Comparison of ENCODE assay signal across 8 mouse cellular contexts in genomic region chr7:44472961-44473646, GRCm38 (mm10). TPM values are rescaled to one million over a fixed set of nuclear protein-coding genes. Genes with fewer than 3 reads are reported as not detected.
DNase-seq lines count a peak whose midpoint lies in the region; ATAC-seq lines count a peak whose summit lies in the region.

No protein-coding gene starts in this region.

- no peaks in the 10 kb centered on the region for H3K27me3 ChIP-seq in heart, embryonic 11.5 days (ENCODE audit: control insufficient read depth, insufficient read depth, low read length)

- DNase-seq in adrenal gland, adult 8-10 months: peak; percentile 0
- DNase-seq in adrenal gland, postnatal 36 days: no peak
- DNase-seq in brain, adult 2 months (ENCODE audit: low read depth, low spot score): peak; percentile 63
- peak; percentile 10 for DNase-seq in liver
- peak; percentile 96 for DNase-seq in skeletal muscle tissue, adult 2 months (ENCODE audit: low read depth, low spot score)
- no peak for DNase-seq in urinary bladder, postnatal 14 days (ENCODE audit: low spot score)
- no peak for DNase-seq in urinary bladder, postnatal 4 days (ENCODE audit: low spot score in 2 of 2)

- no peaks in the 10 kb centered on the region for H3K36me3 ChIP-seq in heart, embryonic 11.5 days (ENCODE audit: control insufficient read depth, insufficient read depth, low read length)

- 10% methylated on average over 9 of the region's 9 CpGs for WGBS in heart, embryonic 11.5 days (ENCODE audit: insufficient replicate concordance)

- peaks cover 61% of the 10 kb centered on the region for H3K4me1 ChIP-seq in heart, embryonic 11.5 days (ENCODE audit: control insufficient read depth, insufficient read depth, low read length)

- ATAC-seq in heart, embryonic 11.5 days (replicated peaks; ENCODE audit: insufficient number of reproducible peaks, low FRiP score, low TSS enrichment): peak; percentile 69

- H3K9me3 ChIP-seq in heart, embryonic 11.5 days (replicated peaks; ENCODE audit: control insufficient read depth, low read length): no peaks in the 10 kb centered on the region

- peak overlapping the region; percentile 100 for H3K27ac ChIP-seq in heart, embryonic 11.5 days (ENCODE audit: low read depth, low read length)

- H3K4me2 ChIP-seq in heart, embryonic 11.5 days: peak overlapping the region; percentile 71

- H3K9ac ChIP-seq in heart, embryonic 11.5 days (ENCODE audit: low read depth, low read length): peak overlapping the region; percentile 96

- H3K4me3 ChIP-seq in heart, embryonic 11.5 days (ENCODE audit: low read depth, low read length): peak overlapping the region; percentile 58

RNA-seq across cellular contexts. Expression of gene Josd2, which starts 5.3 kb away (rescaled TPM):
- total RNA-seq in adrenal gland, adult 8-10 months (2022): 10 to 100 TPM; 43.7 to 56.5 (median 46.9) TPM
- total RNA-seq in adrenal gland, postnatal 36 days (2021): 10 to 100 TPM; 53.9 to 61.0 TPM
- 169 and 181 TPM in 2 replicates for polyA plus RNA-seq in heart, embryonic 11.5 days (2014; fragmentation: Nextera tagmentation; extraction: Ambion mirVana)

RNA-seq across cellular contexts. Expression of gene Aspdh, which starts 7.9 kb away (rescaled TPM):
- total RNA-seq in adrenal gland, adult 8-10 months (2022): 1 to 10 TPM in 3 of 4 experiments, under 1 TPM in 1; 0.73 to 2.0 (median 1.4) TPM
- total RNA-seq in adrenal gland, postnatal 36 days (2021): under 1 TPM in 1 of 2 experiments, not detected in 1; 0.63 TPM
- 1.3 and 1.5 TPM in 2 replicates for polyA plus RNA-seq in heart, embryonic 11.5 days (2014; fragmentation: Nextera tagmentation; extraction: Ambion mirVana)

RNA-seq across cellular contexts. Expression of gene Emc10, which starts 23.2 kb away (rescaled TPM):
- total RNA-seq in adrenal gland, adult 8-10 months (2022): 100 to 1,000 TPM in 3 of 4 experiments, 10 to 100 TPM in 1; 99.0 to 119 (median 110) TPM
- 10 to 100 TPM; 91.2 to 99.2 TPM for total RNA-seq in adrenal gland, postnatal 36 days (2021)
- polyA plus RNA-seq in heart, embryonic 11.5 days (2014; fragmentation: Nextera tagmentation; extraction: Ambion mirVana): 75.1 and 87.1 TPM in 2 replicates

RNA-seq across cellular contexts. Expression of gene Fam71e1, which starts 23.3 kb away (rescaled TPM):
- 10 to 100 TPM in 3 of 4 experiments, 1 to 10 TPM in 1; 10.0 to 15.5 (median 13.0) TPM for total RNA-seq in adrenal gland, adult 8-10 months (2022)
- 1 to 10 TPM; 8.5 to 9.5 TPM for total RNA-seq in adrenal gland, postnatal 36 days (2021)
- 8.9 and 10.6 TPM in 2 replicates for polyA plus RNA-seq in heart, embryonic 11.5 days (2014; fragmentation: Nextera tagmentation; extraction: Ambion mirVana)

RNA-seq across cellular contexts. Expression of gene Lrrc4b, which starts 44.3 kb away (rescaled TPM):
- 10 to 100 TPM in 2 of 4 experiments, 1 to 10 TPM in 2; 6.4 to 15.4 (median 9.8) TPM for total RNA-seq in adrenal gland, adult 8-10 months (2022)
- total RNA-seq in adrenal gland, postnatal 36 days (2021): 1 to 10 TPM; 3.9 to 4.9 TPM
- polyA plus RNA-seq in heart, embryonic 11.5 days (2014; fragmentation: Nextera tagmentation; extraction: Ambion mirVana): 2.4 and 3.5 TPM in 2 replicates

Comparison
In these comparisons a context has a peak if more than half of its experiments do, and no peak if none do; other contexts are left out.
1. DNase-seq: peak in adrenal gland, adult 8-10 months (single experiment), brain, adult 2 months (single experiment), liver (single experiment) and skeletal muscle tissue, adult 2 months (single experiment); none in adrenal gland, postnatal 36 days (0 of 2), urinary bladder, postnatal 14 days (single experiment) and urinary bladder, postnatal 4 days (0 of 2).